In genomic region chr15:63205150-63205549, GRCm38 (mm10) we compare ENCODE assay signal across 12 mouse cellular contexts.
"Had no signal": no experiment of that assay in that cellular context is flagged by ENCODE, and none has a peak within 500 bp of the region (broad histone marks: within the 10 kb centered on the region; RNA-seq: fewer than 3 reads in every experiment).

No protein-coding gene starts in this region.

- H3K4me1 ChIP-seq: kidney, embryonic 15.5 days; limb, embryonic 15.5 days; liver, embryonic 12.5 days; midbrain, embryonic 12.5 days had no signal

- ATAC-seq: liver, embryonic 12.5 days had no signal

- H3K27ac ChIP-seq: kidney, embryonic 15.5 days; limb, embryonic 15.5 days; liver, embryonic 12.5 days; midbrain, embryonic 12.5 days had no signal

- H3K4me2 ChIP-seq: kidney, embryonic 15.5 days; limb, embryonic 15.5 days; liver, embryonic 12.5 days; lung, embryonic 14.5 days; midbrain, embryonic 12.5 days had no signal

- H3K9me3 ChIP-seq: kidney, embryonic 15.5 days; limb, embryonic 15.5 days; liver, embryonic 12.5 days; midbrain, embryonic 12.5 days had no signal

- H3K9ac ChIP-seq: kidney, embryonic 15.5 days; limb, embryonic 15.5 days; liver, embryonic 12.5 days; lung, embryonic 14.5 days; midbrain, embryonic 12.5 days had no signal

- H3K36me3 ChIP-seq: kidney, embryonic 15.5 days; limb, embryonic 15.5 days; liver, embryonic 12.5 days; midbrain, embryonic 12.5 days had no signal

- H3K4me3 ChIP-seq: kidney, embryonic 15.5 days; limb, embryonic 15.5 days; liver, embryonic 12.5 days; midbrain, embryonic 12.5 days had no signal

- H3K27me3 ChIP-seq: kidney, embryonic 15.5 days; limb, embryonic 15.5 days; liver, embryonic 12.5 days; midbrain, embryonic 12.5 days had no signal

- DNase-seq: kidney, postnatal 14 days; layer of hippocampus, postnatal 36 days; lung, embryonic 14.5 days; lung, postnatal 10 days; lung, postnatal 4 days; right cerebral cortex, adult 18-20 months; right cerebral cortex, postnatal 25 days; thymus, postnatal 4 days had no signal
